Mouse (Mus musculus): Measurements from ENCODE around the gene Stxbp2. TPM values are rescaled to one million over a fixed set of nuclear protein-coding genes. Genes with fewer than 3 reads are reported as not detected.
"Not testable (repeated sequence)": the region's sequence is repeated elsewhere in the genome, so short reads cannot be mapped to it uniquely, and the experiment has no call there.

Gene Stxbp2
- polyA plus RNA-seq (2015; fragmentation: Nextera tagmentation; extraction: Ambion mirVana): 111 and 121 TPM in 2 replicates

DNA sequence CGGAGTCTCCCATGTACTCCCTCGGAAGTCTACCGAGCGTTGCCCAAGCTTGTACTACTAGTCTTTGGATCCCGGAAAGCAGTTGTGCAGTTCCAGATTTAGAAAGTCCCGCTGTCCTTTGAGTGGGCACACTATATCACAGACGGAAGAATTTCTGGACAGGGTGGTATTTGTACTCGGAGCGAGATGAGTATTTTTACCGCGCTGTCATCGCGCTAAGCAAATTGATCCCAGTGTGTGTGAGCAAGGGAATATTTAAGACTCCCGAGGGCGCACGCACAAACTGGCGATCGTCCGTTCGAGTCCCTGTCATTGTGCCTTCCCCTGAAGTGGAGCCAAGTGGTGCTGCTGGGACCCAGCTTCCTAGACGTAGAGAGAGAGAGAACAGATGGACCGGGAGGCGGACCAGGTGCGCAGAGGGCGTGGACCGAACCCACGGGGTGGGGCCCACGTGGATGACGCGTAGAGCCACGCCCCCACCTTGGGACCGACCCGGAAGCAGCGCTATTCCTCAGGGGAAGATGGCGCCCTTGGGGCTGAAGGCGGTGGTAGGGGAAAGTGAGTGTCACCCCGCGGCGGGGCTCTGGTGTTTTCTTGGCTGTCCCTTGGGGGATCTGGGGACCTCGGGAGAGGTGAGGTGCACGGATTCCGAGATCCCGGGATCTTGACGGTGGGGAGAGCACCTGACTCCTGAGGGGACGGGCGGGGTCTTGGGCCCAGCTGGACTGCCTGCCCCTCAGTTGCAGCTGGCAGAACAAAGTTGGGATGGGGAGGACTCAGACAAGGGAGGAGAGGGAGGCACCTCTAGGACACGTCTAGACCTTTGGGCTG lies at the start of gene Stxbp2:
Gene Stxbp2, plus strand, starts transcription at position 309 of the 831 bp plus-strand sequence.
- 4% methylated on average over 46 of the region's 47 CpGs for WGBS
- Histone ChIP-seq H3K4me3 (ENCODE audit: low read depth, low read length) (peak within 1 kb of the TSS; percentile 65), H3K9me3 (ENCODE audit: control insufficient read depth, low read length) (no peaks in the 10 kb centered on the region), H3K4me1 (replicated peaks; ENCODE audit: control insufficient read depth, insufficient read depth) (no peaks in the 10 kb centered on the region), H3K36me3 (ENCODE audit: control insufficient read depth, insufficient read depth, low read length) (no peaks in the 10 kb centered on the region), H3K27me3 (ENCODE audit: control insufficient read depth, insufficient read depth, low read length) (no peaks in the 10 kb centered on the region), H3K27ac (replicated peaks) (peak within 1 kb of the TSS; percentile 79), H3K4me2 (replicated peaks; ENCODE audit: low read depth) (peak within 1 kb of the TSS; percentile 65), H3K9ac (ENCODE audit: low read length) (peak within 1 kb of the TSS; percentile 76)
- ATAC-seq (ENCODE audit: low FRiP score, low TSS enrichment) (peak; percentile 92), DNase-seq (ENCODE audit: low spot score) (peak; percentile 92)
- TF ChIP-seq CTCF (IDR thresholded peaks at IDR 0.05; ENCODE audit: low read depth) (no peak), EP300 (optimal IDR thresholded peaks at IDR 0.05) (no peak)

DNA sequence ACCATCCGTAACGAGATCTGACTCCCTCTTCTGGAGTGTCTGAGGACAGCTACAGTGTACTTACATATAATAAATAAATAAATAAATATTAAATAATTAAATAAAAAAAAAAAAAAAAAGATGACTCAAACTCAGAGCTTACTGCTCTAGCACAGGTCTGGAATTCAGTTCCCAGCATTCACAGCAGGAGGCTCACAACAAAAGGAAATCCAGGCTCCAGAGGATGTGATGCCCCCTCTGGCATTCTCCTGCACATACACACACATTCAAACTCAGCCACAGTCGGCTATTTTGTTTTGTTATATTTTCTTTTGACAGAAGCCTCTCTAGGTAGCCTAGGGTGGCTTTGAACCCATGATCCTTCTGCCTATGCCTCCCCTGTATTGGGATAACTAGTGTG lies 48.8 kb upstream of the Stxbp2 start:
- DNase-seq (ENCODE audit: low spot score); ATAC-seq (ENCODE audit: low FRiP score, low TSS enrichment); H3K4me2 ChIP-seq (replicated peaks; ENCODE audit: low read depth); H3K4me1 ChIP-seq (replicated peaks; ENCODE audit: control insufficient read depth, insufficient read depth); H3K4me3 ChIP-seq (ENCODE audit: low read depth, low read length); H3K27ac ChIP-seq (replicated peaks); H3K9me3 ChIP-seq (ENCODE audit: control insufficient read depth, low read length); H3K27me3 ChIP-seq (ENCODE audit: control insufficient read depth, insufficient read depth, low read length); H3K9ac ChIP-seq (ENCODE audit: low read length); H3K36me3 ChIP-seq (ENCODE audit: control insufficient read depth, insufficient read depth, low read length): not testable (repeated sequence)
- 67% methylated on average over 1 of the region's 3 CpGs for WGBS

DNA sequence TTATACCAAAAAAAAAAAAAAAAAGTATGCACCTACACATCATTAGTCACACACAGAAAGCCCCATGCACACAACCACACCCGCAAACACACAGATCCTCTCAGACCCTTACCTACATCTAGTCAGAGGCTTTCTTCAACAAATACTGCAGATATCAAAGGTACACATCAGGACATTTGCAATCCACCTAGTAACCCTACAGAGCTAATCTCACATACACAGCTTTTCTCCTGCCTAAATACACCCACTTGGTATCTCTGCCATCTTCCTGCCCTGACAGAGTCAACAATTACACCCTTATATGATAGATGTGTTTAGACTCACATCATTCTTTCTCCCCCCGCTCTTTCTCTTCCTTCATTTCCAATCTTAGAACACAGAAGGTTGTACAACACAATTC lies 44.3 kb upstream of the Stxbp2 start:
- no peaks in the 10 kb centered on the region for H3K9me3 ChIP-seq (ENCODE audit: control insufficient read depth, low read length)
- no peak for DNase-seq (ENCODE audit: low spot score)

DNA sequence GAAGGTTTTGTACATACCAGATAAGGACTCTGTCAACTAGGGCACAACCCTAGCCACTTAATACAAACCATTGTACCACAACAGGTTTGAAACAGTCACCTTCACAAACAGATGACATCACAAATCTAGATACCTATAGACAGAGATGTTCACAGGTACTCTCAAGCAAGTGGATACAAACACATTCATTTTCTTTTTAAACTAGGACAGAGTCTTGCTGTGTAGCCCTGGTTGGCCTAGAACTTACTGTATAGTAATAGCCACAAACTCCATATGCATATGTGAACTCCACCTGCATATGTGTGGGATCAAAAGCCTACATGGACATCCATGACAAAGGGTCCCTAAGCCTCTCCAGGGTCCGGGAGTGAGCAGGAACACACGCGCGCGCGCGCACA lies 43.8 kb upstream of the Stxbp2 start, which contains the start of gene Camsap3:
Gene Camsap3, plus strand, starts transcription at position 301 of the 398 bp plus-strand sequence.
- Histone ChIP-seq H3K36me3 (ENCODE audit: control insufficient read depth, insufficient read depth, low read length) (no peaks in the 10 kb centered on the region), H3K4me1 (replicated peaks; ENCODE audit: control insufficient read depth, insufficient read depth) (no peaks in the 10 kb centered on the region), H3K27ac (replicated peaks) (peak within 1 kb of the TSS; percentile 93), H3K27me3 (ENCODE audit: control insufficient read depth, insufficient read depth, low read length) (no peaks in the 10 kb centered on the region), H3K9ac (ENCODE audit: low read length) (peak within 1 kb of the TSS; percentile 80), H3K4me2 (replicated peaks; ENCODE audit: low read depth) (peak within 1 kb of the TSS; percentile 81), H3K9me3 (ENCODE audit: control insufficient read depth, low read length) (no peaks in the 10 kb centered on the region), H3K4me3 (ENCODE audit: low read depth, low read length) (peak within 1 kb of the TSS; percentile 68)
- DNase-seq (ENCODE audit: low spot score) (no peak), ATAC-seq (ENCODE audit: low FRiP score, low TSS enrichment) (peak; percentile 9)
- 0% methylated on average over 2 of the region's 7 CpGs for WGBS
- TF ChIP-seq CTCF (IDR thresholded peaks at IDR 0.05; ENCODE audit: low read depth): no peak
- no peak for TF ChIP-seq EP300 (optimal IDR thresholded peaks at IDR 0.05)

More for the DNA sequence above, 44.3 kb upstream of the Stxbp2 start:
- Histone ChIP-seq H3K27ac (replicated peaks) (no peak overlapping the region), H3K9ac (ENCODE audit: low read length) (no peak overlapping the region), H3K4me2 (replicated peaks; ENCODE audit: low read depth) (no peak overlapping the region), H3K27me3 (ENCODE audit: control insufficient read depth, insufficient read depth, low read length) (no peaks in the 10 kb centered on the region), H3K4me1 (replicated peaks; ENCODE audit: control insufficient read depth, insufficient read depth) (no peaks in the 10 kb centered on the region), H3K4me3 (ENCODE audit: low read depth, low read length) (no peak overlapping the region), H3K36me3 (ENCODE audit: control insufficient read depth, insufficient read depth, low read length) (no peaks in the 10 kb centered on the region)
- TF ChIP-seq CTCF (IDR thresholded peaks at IDR 0.05; ENCODE audit: low read depth): no peak
- no peak for TF ChIP-seq EP300 (optimal IDR thresholded peaks at IDR 0.05)
- 75% methylated on average over 2 of the region's 2 CpGs for WGBS
- no peak for ATAC-seq (ENCODE audit: low FRiP score, low TSS enrichment)

DNA sequence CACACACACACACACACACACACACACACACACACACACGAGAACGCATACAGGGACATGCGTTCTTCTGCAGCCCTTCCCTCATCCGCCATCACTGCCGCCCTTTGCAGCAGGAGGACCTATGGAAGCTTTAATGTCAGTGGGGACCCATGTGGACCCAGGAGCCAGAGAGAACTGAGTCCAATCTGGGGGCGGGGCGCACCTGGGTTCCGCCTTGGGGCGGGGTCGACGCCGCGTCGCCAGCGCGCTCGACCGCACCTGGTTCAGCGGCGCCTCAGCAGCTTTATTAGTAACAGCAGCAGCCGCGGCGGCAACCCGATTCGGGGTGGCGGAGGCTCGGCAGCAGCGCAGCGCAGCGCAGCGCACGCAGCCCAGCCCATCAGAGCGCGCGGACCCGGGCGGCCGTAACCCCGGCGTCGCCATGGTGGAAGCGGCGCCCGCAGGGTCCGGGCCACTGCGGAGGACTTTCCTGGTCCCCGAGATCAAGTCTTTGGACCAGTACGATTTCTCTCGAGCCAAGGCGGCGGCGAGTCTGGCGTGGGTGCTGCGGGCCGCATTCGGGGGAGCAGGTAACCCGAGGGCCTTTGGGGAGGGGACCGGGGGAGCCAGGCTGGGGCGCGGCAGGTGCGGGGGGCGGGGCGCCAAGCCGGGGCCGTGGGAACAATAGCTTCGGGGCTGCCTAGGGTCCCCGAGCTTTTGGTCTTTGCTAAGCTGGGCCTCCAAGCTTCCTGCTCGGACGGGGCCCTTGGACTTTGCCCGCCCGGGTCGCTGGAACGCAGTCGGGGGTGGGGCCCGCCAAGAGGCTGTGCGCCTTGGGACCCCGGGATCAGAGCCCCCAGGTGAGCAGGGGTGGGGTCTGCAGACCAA lies 43.1 kb upstream of the Stxbp2 start:
- DNase-seq (ENCODE audit: low spot score) (peak; percentile 91), ATAC-seq (ENCODE audit: low FRiP score, low TSS enrichment) (peak; percentile 85)
- Histone ChIP-seq H3K27ac (replicated peaks) (peak overlapping the region; percentile 93), H3K4me3 (ENCODE audit: low read depth, low read length) (peak overlapping the region; percentile 68), H3K4me2 (replicated peaks; ENCODE audit: low read depth) (peak overlapping the region; percentile 81), H3K36me3 (ENCODE audit: control insufficient read depth, insufficient read depth, low read length) (no peaks in the 10 kb centered on the region), H3K9me3 (ENCODE audit: control insufficient read depth, low read length) (no peaks in the 10 kb centered on the region), H3K27me3 (ENCODE audit: control insufficient read depth, insufficient read depth, low read length) (no peaks in the 10 kb centered on the region), H3K4me1 (replicated peaks; ENCODE audit: control insufficient read depth, insufficient read depth) (no peaks in the 10 kb centered on the region), H3K9ac (ENCODE audit: low read length) (peak overlapping the region; percentile 80)
- WGBS: under 1% methylated on average over 69 of the region's 77 CpGs
- TF ChIP-seq CTCF (IDR thresholded peaks at IDR 0.05; ENCODE audit: low read depth): no peak
- TF ChIP-seq EP300 (optimal IDR thresholded peaks at IDR 0.05): no peak
